Mouse (Mus musculus): ENCODE data around the gene Agps.

Gene Agps

GRCm38 (mm10) chr2:75831881-75832633 lies at the start of gene Agps:
Agps (plus strand) TSS chr2:75832177.
- DNase-seq (ENCODE audit: low read depth in 2 of 2, low spot score in 2 of 2), result peak; percentile 76

- DNase-seq (ENCODE audit: low read depth in 2 of 2, low spot score in 2 of 2), result peak in 1 of 2 experiments; percentile 52
Observed at GRCm38 (mm10) chr2:75786075-75786474, 45.9 kb upstream of the Agps start.

- DNase-seq (ENCODE audit: low read depth in 2 of 2, low spot score in 2 of 2), result no peak
Observed at GRCm38 (mm10) chr2:75788511-75788910, 43.5 kb upstream of the Agps start.

DNA sequence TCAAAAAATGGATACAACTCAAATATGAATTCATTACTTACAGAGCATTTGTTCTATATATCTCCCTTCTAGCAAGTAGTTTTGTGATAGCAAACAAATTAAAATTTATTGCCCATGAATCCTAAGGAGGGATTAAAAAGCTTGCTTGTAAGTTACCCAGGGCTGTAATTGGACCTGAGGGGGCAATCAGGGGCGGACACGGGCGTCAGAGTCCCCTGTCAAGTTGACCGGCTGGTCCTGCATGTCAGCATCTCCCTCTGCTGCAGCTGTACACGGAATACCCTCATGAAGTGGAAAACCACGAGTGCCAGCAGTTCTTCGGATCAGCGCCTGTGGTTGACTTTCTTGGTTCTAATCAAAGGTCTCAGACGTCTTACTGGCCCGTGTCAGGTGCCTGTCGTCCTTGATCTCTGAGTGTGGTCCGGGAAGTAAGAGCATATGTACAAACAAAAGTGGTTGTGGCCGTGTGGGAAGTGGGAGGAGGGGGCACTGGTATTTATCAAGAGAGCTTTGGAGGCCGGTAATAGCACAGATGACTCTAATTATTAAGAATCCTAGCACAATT lies 41.9 kb upstream of the Agps start:
- DNase-seq (ENCODE audit: low read depth in 2 of 2, low spot score in 2 of 2), result no peak

- DNase-seq (ENCODE audit: low read depth in 2 of 2, low spot score in 2 of 2), result no peak
Observed at GRCm38 (mm10) chr2:75791561-75792308, 40.2 kb upstream of the Agps start.

- DNase-seq (ENCODE audit: low read depth in 2 of 2, low spot score in 2 of 2), result no peak
Observed at GRCm38 (mm10) chr2:75792377-75793203, 39.4 kb upstream of the Agps start.

- no peak for DNase-seq (ENCODE audit: low read depth in 2 of 2, low spot score in 2 of 2)
Observed at GRCm38 (mm10) chr2:75796181-75796580, 35.8 kb upstream of the Agps start.

DNA sequence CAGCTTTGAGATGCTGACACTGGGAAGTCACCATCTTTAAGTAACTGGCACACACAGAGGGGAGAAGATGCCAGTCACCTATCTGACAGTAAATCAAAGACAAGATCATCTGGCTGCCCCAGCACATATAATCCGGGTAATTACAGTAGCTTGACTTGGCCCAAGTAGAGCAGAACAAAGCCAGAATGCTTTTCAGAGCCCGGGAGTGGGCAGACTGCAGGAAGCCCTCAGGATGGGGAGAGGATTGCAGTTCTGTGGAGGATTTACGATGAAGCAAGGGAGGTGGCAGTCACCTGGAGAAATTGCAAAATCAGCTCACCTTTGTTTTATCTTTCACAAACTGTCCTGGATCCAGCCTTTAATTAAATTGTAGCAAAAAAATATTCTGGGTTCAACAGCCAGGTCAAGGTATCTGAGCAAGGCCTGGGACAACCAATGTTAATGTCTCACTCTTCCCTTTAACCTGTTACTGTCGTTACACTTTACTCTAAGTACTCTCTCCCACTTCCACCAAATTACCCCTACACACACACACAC lies 33.5 kb upstream of the Agps start:
- DNase-seq (ENCODE audit: low read depth in 2 of 2, low spot score in 2 of 2), result no peak

DNA sequence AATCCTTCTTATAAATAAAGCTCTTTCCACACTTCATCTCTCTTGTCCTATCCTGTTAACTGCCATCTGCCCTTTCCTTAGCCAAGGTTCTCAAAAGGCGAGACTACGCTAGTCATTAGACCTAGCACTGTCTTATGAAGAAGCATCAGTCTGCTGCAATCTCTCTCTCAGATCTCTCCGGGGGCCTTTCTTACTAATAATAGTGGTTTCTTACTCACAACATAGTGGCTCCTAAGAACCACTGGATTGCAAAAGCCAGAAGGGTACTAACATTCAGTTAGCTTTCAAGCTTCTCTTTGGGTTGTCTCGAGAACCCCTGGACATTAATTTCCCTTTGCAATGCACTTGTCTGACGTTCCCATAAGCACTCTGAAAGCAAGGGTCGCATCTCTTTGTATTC lies 26.2 kb upstream of the Agps start:
- no peak for DNase-seq (ENCODE audit: low read depth in 2 of 2, low spot score in 2 of 2)

GRCm38 (mm10) chr2:75806891-75807290 lies 25.1 kb upstream of the Agps start:
- DNase-seq (ENCODE audit: low read depth in 2 of 2, low spot score in 2 of 2), result no peak

DNA sequence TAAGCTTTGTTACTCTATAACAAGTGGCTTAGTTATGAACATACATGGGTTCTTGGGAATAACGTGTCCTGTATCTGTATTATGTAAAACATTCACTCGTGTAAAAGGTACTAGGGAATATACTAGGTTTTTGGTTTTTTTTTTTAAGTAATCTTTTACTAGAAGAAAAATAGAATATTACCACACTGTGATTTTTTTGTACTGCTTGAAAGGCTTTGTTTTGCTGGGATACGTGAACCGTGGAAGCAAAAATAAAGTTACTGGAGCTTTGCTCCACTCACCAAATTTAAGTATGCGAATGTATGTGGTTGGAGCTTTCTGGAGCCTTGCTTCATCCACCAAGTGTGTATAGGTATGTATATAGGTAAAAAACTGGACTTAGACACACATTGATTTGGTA lies 24.5 kb upstream of the Agps start:
- no peak for DNase-seq (ENCODE audit: low read depth in 2 of 2, low spot score in 2 of 2)

- no peak for DNase-seq (ENCODE audit: low read depth in 2 of 2, low spot score in 2 of 2)
Observed at GRCm38 (mm10) chr2:75814880-75815279, 17.1 kb upstream of the Agps start.

GRCm38 (mm10) chr2:75815521-75815920 lies 16.5 kb upstream of the Agps start:
- DNase-seq (ENCODE audit: low read depth in 2 of 2, low spot score in 2 of 2), result no peak

- DNase-seq (ENCODE audit: low read depth in 2 of 2, low spot score in 2 of 2), result no peak
Observed at GRCm38 (mm10) chr2:75816673-75817072, 15.3 kb upstream of the Agps start.

- no peak for DNase-seq (ENCODE audit: low read depth in 2 of 2, low spot score in 2 of 2)
Observed at GRCm38 (mm10) chr2:75818719-75819118, 13.3 kb upstream of the Agps start.

DNA sequence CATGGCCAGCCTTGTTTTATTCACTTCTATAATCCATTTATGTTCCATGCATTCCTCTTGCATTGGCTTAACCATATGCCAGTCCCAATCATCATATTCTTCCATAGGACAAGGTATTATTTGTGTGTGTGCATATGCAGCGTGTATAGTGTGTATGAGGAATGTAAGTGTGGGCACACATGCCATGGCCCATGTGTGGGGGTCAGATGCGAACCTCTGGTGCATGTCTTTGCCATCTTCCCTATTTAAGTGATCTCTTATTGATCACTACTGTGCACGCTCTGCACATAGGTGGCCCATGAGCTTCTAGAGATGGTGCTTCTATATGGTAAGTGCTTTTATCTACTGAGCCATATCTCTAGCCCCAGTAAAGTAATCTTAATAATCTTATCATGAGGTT lies 12.2 kb upstream of the Agps start:
- DNase-seq (ENCODE audit: low read depth in 2 of 2, low spot score in 2 of 2), result no peak

- DNase-seq (ENCODE audit: low read depth in 2 of 2, low spot score in 2 of 2), result no peak
Observed at GRCm38 (mm10) chr2:75821971-75822751, 9.8 kb upstream of the Agps start.

GRCm38 (mm10) chr2:75823736-75824135 lies 8.2 kb upstream of the Agps start:
- peak in 1 of 2 experiments; percentile 8 for DNase-seq (ENCODE audit: low read depth in 2 of 2, low spot score in 2 of 2)

- no peak for DNase-seq (ENCODE audit: low read depth in 2 of 2, low spot score in 2 of 2)
Observed at GRCm38 (mm10) chr2:75824144-75824543, 7.8 kb upstream of the Agps start.

DNA sequence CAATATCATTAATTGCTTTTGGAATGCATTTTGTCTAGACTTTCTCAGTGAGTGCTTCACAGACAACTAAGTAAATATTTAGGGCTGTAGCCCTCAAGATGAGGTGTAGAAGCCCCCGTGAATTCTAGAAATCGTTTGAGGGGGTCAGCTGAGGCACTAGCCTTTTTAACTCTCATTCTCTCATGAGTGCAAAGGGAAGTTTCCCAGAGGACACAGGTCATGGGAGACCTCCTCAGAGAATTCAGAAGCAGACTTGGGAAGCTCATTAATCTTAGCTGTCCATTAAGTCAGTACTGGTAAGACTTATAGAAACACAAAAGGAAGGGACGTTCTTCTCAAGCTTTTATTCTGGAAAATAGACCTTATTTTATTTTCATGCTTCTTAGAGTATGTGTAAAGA lies 7.1 kb upstream of the Agps start:
- DNase-seq (ENCODE audit: low read depth in 2 of 2, low spot score in 2 of 2), result no peak

Measured in CD8-positive naive resting alpha-beta T cell, adult 2 months (primary cell).